Mouse (Mus musculus) left cerebral cortex, postnatal 4 days (tissue): Measurements from ENCODE around the gene Art4. TPM values are rescaled to one million over a fixed set of nuclear protein-coding genes. Genes with fewer than 3 reads are reported as not detected.

Experiments
- DNase-seq: peaks from one replicate; pipeline ENCODE4 v3.0.0-alpha.2; 2022
- intact Hi-C: fragments of 180-260 bp; cut with DNase I; formaldehyde crosslinking; loops from one replicate; pipeline ENCODE4 v1.15.1; 2025
- microRNA-seq: library from miRNA; unstranded; fragments of <30 nt; microRNA quantifications from one replicate; pipeline ENCODE4 v1.2.0, GENCODE M21; 2022
- total RNA-seq, 2 experiments: library from RNA; stranded (reverse); gene quantifications; 2 replicates each; pipeline ENCODE4 v1.2.3; 2021

The Art4 gene
- total RNA-seq, 2 experiments from 2014 or later, result not detected

DNA sequence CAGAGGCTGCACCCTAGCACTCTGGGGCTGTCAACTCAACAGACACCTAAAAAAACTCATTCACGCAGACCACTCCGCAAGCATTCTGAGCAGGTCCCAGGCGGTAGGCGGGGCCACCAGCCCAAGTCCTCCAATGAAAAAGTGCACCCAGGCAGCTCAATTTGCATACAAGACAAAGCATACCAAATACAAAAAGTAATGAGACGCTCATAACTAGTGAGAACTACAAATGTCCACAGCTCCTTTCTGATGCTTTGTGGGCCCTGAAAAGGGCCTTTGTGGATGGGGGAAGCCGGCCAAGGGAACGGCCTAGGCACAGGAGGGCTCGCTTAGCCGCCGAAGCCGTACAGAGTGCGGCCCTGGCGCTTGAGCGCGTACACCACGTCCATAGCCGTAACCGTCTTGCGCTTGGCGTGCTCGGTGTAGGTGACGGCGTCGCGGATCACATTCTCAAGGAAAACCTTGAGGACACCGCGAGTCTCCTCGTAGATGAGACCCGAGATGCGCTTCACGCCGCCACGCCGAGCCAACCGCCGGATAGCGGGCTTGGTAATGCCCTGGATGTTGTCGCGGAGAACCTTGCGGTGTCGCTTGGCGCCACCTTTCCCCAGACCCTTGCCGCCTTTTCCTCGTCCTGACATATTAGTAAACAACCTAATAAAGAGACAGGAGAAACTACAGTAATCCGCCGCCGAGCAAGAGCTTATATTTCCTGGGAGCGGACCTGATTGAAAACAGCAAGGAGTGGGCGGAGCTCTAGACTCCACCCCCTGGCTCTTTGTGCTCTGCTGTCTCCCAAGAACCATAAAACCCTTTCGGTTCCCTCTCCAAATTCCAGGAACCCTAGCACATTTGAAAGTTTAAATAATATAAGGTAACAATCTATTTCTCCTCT is 53.5 kb downstream of the Art4 start, which contains the start of gene Hist4h4:
Gene Hist4h4, minus strand, starts transcription at position 677 of the 895 bp plus-strand sequence.
- intact Hi-C loops, result no loop called here
- DNase-seq, result peak; percentile 93

- intact Hi-C loops, result no loop called here
Observed at GRCm38 (mm10) chr6:136803093-136803738, 54.3 kb downstream of the Art4 start.

GRCm38 (mm10) chr6:136801274-136801673 is 56.3 kb downstream of the Art4 start:
- no peak for DNase-seq
- intact Hi-C loops, result no loop called here

More at GRCm38 (mm10) chr6:136803093-136803738, 54.3 kb downstream of the Art4 start:
- no peak for DNase-seq

DNA sequence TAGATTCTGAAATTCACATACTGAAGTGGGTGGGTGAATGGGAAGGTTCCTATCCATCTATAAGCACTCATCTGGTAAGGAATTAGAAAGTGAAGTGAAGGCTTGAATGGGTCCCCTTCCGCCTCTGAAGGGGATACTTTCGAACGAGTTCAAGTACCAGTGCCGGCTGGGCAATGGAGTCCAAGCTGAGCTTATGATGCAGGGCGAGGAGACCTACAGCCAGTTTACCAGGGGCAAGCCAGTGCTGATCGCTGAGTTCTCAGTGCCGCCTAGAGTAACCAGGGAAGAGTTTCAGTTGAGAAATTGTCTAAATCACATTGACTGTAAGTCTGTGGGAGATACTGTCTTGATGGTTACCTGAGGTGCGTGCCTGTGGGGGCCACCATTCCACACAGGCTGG is 56.8 kb downstream of the Art4 start:
- intact Hi-C loops, result no loop called here
- no peak for DNase-seq

Small RNA genes within 50 kb of the gene (microRNA-seq; reads per million reads assigned to microRNA genes)
- not detected for gene Gm44364

Other genes with a start within 250 kb of the Art4 start
- gene Plbd1, start 195.8 kb downstream of the Art4 start, total RNA-seq, result under 1 TPM; 0.16 to 0.24 TPM
- gene Gucy2c, start 76.0 kb downstream of the Art4 start, total RNA-seq, result under 1 TPM; 0.14 to 0.22 TPM
- gene Hist4h4, start 53.3 kb downstream of the Art4 start, total RNA-seq, result 10 to 100 TPM; 21.6 to 22.7 TPM
- gene H2afj, start 49.5 kb downstream of the Art4 start, total RNA-seq, result 10 to 100 TPM; 49.9 to 51.7 TPM
- gene BC049715, start 30.1 kb downstream of the Art4 start, total RNA-seq, result 1 to 10 TPM; 2.0 to 2.6 TPM
- gene Wbp11, start 29.5 kb downstream of the Art4 start, total RNA-seq, result 100 to 1,000 TPM in 1 of 2 experiments, 10 to 100 TPM in 1; 97.6 to 104 TPM
- gene Smco3, start 22.3 kb downstream of the Art4 start, total RNA-seq, result 1 to 10 TPM; 2.3 to 3.2 TPM
- 10 to 100 TPM; 16.3 to 19.2 TPM for gene Mgp, start 18.1 kb upstream of the Art4 start, total RNA-seq
- gene Erp27, start 64.4 kb upstream of the Art4 start, total RNA-seq, result under 1 TPM; 0.56 to 0.64 TPM
- gene Pde6h, start 66.1 kb upstream of the Art4 start, total RNA-seq, result 1 to 10 TPM in 1 of 2 experiments, under 1 TPM in 1; 0.50 to 1.0 TPM
- gene Arhgdib, start 84.2 kb upstream of the Art4 start, total RNA-seq, result 10 to 100 TPM; 24.4 to 28.9 TPM